Mouse (Mus musculus) liver, embryonic 13.5 days (tissue): ENCODE measurements at regions not wholly inside any gene's neighbourhood (a gene's known extent, or its start where the extent isn't known, plus 50 kb on each side); places are given as distances from the start of the nearest gene placed in this dataset.

ENCODE experiments used
- ATAC-seq: fragments of 200-750 bp; cut with Nextera tagmentation; 2 replicates; pipeline ENCODE4 v1.8.0; 2017; ENCODE audit warnings: low read depth, mild to moderate bottlenecking, moderate number of reproducible peaks, moderate library complexity
- DNase-seq: peaks from one replicate; pipeline ENCODE4 v3.0.0; 2022
- H3K27ac ChIP-seq: fragments of 300-500 bp; sonication (generic); 2 replicates; pipeline ENCODE4 v1.5.1; 2015; ENCODE audit warnings: moderate library complexity, mild to moderate bottlenecking, inconsistent platforms
- H3K27me3 ChIP-seq: fragments of 300-500 bp; sonication (generic); 2 replicates; pipeline ENCODE4 v1.6.1; 2015; ENCODE audit warnings: mild to moderate bottlenecking, inconsistent platforms
- H3K36me3 ChIP-seq: fragments of 300-500 bp; sonication (generic); 2 replicates; pipeline ENCODE4 v1.6.1; 2015; ENCODE audit warnings: mild to moderate bottlenecking, inconsistent platforms
- H3K4me1 ChIP-seq: fragments of 300-500 bp; sonication (generic); replicated peaks from 2 replicates; pipeline ENCODE4 v1.6.1; 2015; ENCODE audit warnings: inconsistent platforms
- H3K4me2 ChIP-seq: fragments of 300-500 bp; sonication (generic); 2 replicates; pipeline ENCODE4 v1.6.1; 2015; ENCODE audit warnings: inconsistent platforms, mild to moderate bottlenecking, moderate library complexity
- H3K4me3 ChIP-seq: fragments of 300-500 bp; sonication (generic); replicated peaks from 2 replicates; pipeline ENCODE4 v1.5.1; 2015; ENCODE audit warnings: mild to moderate bottlenecking, inconsistent platforms
- H3K9ac ChIP-seq: fragments of 300-500 bp; sonication (generic); 2 replicates; pipeline ENCODE4 v1.6.1; 2015; ENCODE audit warnings: mild to moderate bottlenecking, inconsistent platforms
- H3K9me3 ChIP-seq: fragments of 300-500 bp; sonication (generic); replicated peaks from 2 replicates; pipeline ENCODE4 v1.6.1; 2016; ENCODE audit warnings: inconsistent platforms
- WGBS: fragments of 180-500 bp; shearing (Covaris S2); methylation state at CpG from one replicate; pipeline ENCODE4 v1.1.7; 2015; ENCODE audit not compliant: insufficient replicate concordance; 5-methylcytosine and 5-hydroxymethylcytosine counted together

DNA sequence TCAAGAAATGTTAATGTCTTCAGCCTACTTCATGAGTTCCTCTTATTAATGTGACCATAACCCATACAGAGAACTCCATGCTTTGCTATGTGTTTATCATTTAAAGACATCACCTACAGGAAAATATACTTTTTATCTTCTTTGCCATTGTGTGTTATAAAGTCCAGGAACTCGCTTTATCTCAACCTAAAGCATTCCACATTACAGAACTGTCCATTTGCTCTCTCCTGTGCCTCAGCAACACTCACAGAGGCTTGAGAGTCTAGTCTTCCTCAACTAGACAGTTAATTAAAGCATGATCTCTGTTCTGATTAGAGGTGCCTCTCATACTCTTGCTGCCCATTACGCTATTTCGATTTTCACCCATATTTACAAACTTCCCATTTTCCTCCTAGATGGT is 288.4 kb downstream of the Lipi start:
- DNase-seq (no peak), ATAC-seq (no peak)
- 63% methylated on average over 3 of the region's 3 CpGs for WGBS
- Histone ChIP-seq H3K4me3 (no peak overlapping the region), H3K27ac (no peak overlapping the region), H3K9me3 (no peaks in the 10 kb centered on the region), H3K4me1 (no peaks in the 10 kb centered on the region), H3K36me3 (no peaks in the 10 kb centered on the region), H3K27me3 (no peaks in the 10 kb centered on the region), H3K4me2 (no peak overlapping the region), H3K9ac (no peak overlapping the region)

DNA sequence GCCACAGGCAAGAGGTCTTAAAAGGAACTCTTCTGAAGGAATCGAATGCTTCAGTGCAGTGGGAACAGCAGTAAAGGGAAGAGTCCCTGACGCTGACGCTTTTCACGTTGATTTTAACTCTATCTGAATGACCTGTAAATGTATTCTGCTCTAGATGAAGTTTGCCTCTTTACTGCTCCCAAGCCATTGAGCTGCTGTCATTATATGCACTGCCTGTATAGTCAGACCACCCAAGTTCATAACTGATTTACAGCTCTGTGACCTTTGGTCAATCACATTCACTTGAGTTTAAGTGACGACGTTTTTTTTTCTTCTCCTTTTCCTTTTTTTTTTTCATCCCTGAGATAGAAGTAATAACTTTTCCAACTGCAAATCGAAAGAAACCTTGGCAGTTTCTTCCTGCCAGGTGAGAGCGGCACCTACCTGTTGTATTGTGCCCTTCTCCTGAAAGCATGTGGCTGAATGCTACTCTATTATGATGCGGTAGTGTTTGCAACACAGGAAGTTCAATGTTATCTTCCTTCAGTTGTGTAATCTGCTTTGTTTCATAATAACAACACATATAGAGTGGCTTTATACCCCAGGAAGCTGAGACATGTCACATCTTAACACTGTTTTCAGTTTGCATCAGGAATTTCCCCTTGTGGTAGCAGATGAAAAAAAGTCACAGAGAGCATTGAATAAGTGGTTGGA is 293.0 kb downstream of the Lipi start:
- 75% methylated on average over 9 of the region's 9 CpGs for WGBS
- no peak for ATAC-seq

DNA sequence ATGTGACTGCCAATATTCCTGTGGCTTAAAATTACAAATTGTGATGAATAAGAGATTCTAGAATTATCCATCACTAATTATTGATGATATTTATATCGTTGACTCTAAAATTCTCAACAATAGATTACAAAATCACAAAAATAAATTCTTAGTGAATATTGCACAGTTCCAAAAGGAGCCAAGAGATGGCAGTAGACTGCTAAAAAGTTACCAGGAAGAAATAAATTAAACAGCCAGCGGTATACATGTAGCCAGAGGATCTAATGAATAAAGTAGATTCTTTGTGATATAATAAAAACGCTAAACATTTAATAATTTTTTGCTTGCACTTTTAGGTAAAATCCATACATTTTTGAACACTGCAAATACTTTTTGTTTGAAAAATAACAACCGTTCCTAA is 294.7 kb downstream of the Lipi start:
- H3K4me1 ChIP-seq: no peaks in the 10 kb centered on the region
- H3K9ac ChIP-seq: no peak overlapping the region
- H3K36me3 ChIP-seq: no peaks in the 10 kb centered on the region
- ATAC-seq (no peak), DNase-seq (no peak)
- H3K4me2 ChIP-seq: no peak overlapping the region
- no peaks in the 10 kb centered on the region for H3K9me3 ChIP-seq
- 33% methylated on average over 4 of the region's 4 CpGs for WGBS
- H3K4me3 ChIP-seq: no peak overlapping the region
- no peak overlapping the region for H3K27ac ChIP-seq
- no peaks in the 10 kb centered on the region for H3K27me3 ChIP-seq

More for the DNA sequence above, 293.0 kb downstream of the Lipi start:
- no peaks in the 10 kb centered on the region for H3K36me3 ChIP-seq
- DNase-seq: no peak
- no peak overlapping the region for H3K27ac ChIP-seq
- no peak overlapping the region for H3K4me2 ChIP-seq
- H3K9ac ChIP-seq: no peak overlapping the region
- no peaks in the 10 kb centered on the region for H3K27me3 ChIP-seq
- no peak overlapping the region for H3K4me3 ChIP-seq
- H3K9me3 ChIP-seq: no peaks in the 10 kb centered on the region
- no peaks in the 10 kb centered on the region for H3K4me1 ChIP-seq

DNA sequence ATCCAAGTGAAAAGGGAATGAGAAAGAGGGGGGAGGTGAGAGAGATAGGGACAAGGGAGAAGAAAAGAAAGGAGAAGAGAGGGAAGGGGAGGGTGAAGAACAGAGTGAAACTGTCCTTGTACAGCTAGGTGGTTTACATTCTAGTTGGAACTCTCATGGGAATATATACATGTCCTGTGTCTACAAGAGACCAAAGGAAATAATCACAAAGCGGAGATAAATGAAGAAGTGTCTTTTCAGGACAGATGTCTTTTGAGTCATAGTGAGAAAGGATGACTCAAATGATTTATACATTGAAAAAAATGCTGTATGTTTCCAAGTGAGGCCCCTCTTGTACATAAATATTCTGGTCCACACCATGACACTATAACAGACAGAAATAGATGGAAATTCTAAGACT is 298.7 kb downstream of the Lipi start:
- 52% methylated on average over 1 of the region's 1 CpGs for WGBS
- DNase-seq: no peak

DNA sequence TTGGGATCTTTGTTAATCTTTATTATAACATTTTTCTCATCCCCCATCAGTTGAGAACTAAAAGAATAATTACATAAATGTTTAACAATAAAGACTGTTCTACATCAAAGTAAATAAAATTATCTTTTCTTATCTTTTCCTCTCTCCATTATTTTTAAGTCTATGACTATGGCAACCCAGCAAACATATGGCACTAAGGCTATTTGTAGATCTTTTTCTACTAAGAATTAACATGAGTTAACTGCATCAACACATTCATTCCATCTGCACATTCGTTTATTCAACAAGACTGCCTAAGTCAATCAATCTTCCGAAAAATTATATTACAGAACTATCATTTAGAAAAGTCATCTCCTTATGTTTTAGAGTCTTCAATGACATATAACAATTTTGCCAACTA is 300.1 kb downstream of the Lipi start:
- Histone ChIP-seq H3K27ac (no peak overlapping the region), H3K36me3 (no peaks in the 10 kb centered on the region), H3K4me1 (no peaks in the 10 kb centered on the region), H3K9me3 (no peaks in the 10 kb centered on the region), H3K4me3 (no peak overlapping the region), H3K4me2 (no peak overlapping the region), H3K27me3 (no peaks in the 10 kb centered on the region), H3K9ac (no peak overlapping the region)
- ATAC-seq: no peak
- no peak for DNase-seq
- WGBS: 64% methylated on average over 2 of the region's 2 CpGs

More for the DNA sequence above, 298.7 kb downstream of the Lipi start:
- Histone ChIP-seq H3K27ac (no peak overlapping the region), H3K4me3 (no peak overlapping the region), H3K9ac (no peak overlapping the region), H3K9me3 (no peaks in the 10 kb centered on the region), H3K4me2 (no peak overlapping the region), H3K36me3 (no peaks in the 10 kb centered on the region), H3K27me3 (no peaks in the 10 kb centered on the region), H3K4me1 (no peaks in the 10 kb centered on the region)
- ATAC-seq: no peak

DNA sequence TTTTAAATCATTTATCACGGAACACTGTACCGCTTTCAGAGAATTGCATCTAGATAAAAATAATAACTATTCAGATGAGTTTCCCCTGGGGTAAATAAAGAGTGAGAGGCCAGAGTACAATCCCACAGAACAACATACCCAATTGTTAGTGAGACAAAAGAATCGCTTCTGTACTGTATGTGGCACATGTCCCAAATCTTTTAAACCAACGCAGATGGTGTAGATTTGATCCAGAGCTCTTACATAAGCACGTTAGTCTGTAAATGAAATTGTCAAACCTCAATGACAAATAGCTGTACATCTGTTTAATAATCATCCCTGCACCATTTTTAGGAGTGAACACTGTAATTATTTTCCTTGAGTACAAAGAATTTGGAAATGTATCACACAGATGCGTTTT is 322.0 kb downstream of the Lipi start:
- no peak overlapping the region for H3K9ac ChIP-seq
- DNase-seq (no peak), ATAC-seq (no peak)
- no peak overlapping the region for H3K27ac ChIP-seq
- no peak overlapping the region for H3K4me2 ChIP-seq
- H3K4me1 ChIP-seq: no peaks in the 10 kb centered on the region
- no peaks in the 10 kb centered on the region for H3K36me3 ChIP-seq
- WGBS: 71% methylated on average over 6 of the region's 6 CpGs
- no peaks in the 10 kb centered on the region for H3K27me3 ChIP-seq
- no peaks in the 10 kb centered on the region for H3K9me3 ChIP-seq
- H3K4me3 ChIP-seq: no peak overlapping the region

DNA sequence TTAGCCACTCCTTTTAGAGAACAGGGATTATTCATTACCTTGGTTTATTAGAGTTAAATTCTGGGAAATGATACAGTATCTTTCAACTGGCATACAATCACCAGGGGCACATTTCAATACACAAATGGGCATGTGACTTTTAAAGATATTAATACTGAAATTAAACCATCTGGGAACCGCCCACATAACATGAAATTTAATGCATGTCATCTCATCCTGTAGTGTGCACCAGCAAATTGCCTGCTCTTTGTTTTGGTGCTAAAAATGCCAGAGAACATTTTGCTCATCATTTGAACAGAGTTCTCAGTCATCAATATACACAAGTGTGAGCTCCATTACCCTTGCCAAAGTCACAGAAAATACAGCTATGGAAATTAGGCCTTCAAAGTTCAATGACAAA is 330.9 kb downstream of the Lipi start:
- 51% methylated on average over 1 of the region's 1 CpGs for WGBS
- ATAC-seq: no peak

DNA sequence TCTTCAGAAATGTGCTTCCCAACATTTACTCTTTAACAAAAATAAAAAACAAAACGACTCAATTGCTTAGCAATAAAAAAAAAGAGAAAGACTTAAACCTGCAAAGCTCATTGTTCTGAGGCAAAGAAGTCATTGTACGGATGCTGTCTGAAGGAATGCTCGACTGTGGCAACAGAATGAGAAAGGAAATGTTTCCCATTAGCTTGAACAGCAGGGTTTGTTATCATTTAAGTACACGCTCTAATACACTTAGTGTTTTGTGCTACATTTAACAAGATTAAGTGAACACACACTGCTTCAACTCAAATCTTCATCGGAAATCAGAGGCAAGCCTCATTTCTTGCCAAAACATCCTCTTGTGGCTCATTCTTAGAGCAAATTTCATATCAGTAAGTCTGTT is 336.7 kb downstream of the Lipi start:
- 53% methylated on average over 5 of the region's 5 CpGs for WGBS
- Histone ChIP-seq H3K9me3 (no peaks in the 10 kb centered on the region), H3K27me3 (no peaks in the 10 kb centered on the region), H3K4me1 (no peaks in the 10 kb centered on the region), H3K4me2 (no peak overlapping the region), H3K9ac (no peak overlapping the region), H3K4me3 (no peak overlapping the region), H3K36me3 (no peaks in the 10 kb centered on the region), H3K27ac (no peak overlapping the region)
- no peak for ATAC-seq
- DNase-seq: no peak

More for the DNA sequence above, 330.9 kb downstream of the Lipi start:
- Histone ChIP-seq H3K27ac (no peak overlapping the region), H3K4me3 (no peak overlapping the region), H3K4me1 (no peaks in the 10 kb centered on the region), H3K27me3 (no peaks in the 10 kb centered on the region), H3K36me3 (no peaks in the 10 kb centered on the region), H3K9me3 (no peaks in the 10 kb centered on the region), H3K9ac (no peak overlapping the region), H3K4me2 (no peak overlapping the region)
- no peak for DNase-seq

DNA sequence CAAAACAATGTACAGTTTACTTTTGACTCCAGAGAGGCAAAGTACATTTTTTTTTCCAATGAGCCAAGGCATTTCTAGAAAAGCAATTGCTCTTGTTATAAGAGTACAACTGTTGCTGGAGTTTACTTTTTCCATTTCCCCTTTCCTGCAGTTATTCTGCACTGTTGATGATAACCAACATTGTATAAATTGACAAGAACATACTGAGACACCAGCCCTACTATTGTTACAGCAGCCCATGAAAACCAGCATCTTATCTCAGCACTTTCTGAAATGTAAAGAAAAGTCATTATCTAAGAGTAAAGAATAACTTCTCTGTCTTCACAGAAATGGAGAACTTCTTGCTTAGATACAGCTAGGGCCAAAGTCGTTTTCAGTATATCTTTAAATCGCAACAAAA is 345.5 kb downstream of the Lipi start:
- no peak for ATAC-seq

DNA sequence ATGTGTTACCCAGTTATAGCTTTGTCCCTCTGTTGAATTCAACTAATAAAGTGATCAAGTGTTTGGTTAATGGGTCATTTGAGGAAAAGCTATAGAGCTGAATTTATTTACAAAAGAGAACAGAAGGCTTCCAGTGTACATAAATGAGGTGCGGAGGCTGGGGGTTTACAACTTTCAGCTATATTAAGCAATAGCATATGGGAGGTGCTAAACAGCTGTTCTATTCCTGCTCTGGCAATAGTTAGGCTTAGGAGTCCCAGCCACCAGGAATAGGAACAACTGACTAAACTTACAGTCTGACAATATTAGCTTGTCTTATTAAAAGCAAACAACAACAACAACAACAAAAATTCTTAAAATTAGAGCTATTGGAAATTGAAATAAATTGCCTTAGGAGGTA is 353.7 kb downstream of the Lipi start:
- 84% methylated on average over 1 of the region's 1 CpGs for WGBS
- no peak overlapping the region for H3K4me3 ChIP-seq
- no peak overlapping the region for H3K9ac ChIP-seq
- DNase-seq: no peak
- H3K27me3 ChIP-seq: no peaks in the 10 kb centered on the region
- H3K4me2 ChIP-seq: no peak overlapping the region
- no peaks in the 10 kb centered on the region for H3K36me3 ChIP-seq
- no peak for ATAC-seq
- no peak overlapping the region for H3K27ac ChIP-seq
- H3K9me3 ChIP-seq: no peaks in the 10 kb centered on the region
- H3K4me1 ChIP-seq: no peaks in the 10 kb centered on the region

More for the DNA sequence above, 345.5 kb downstream of the Lipi start:
- WGBS: 55% methylated on average over 2 of the region's 2 CpGs
- Histone ChIP-seq H3K4me2 (no peak overlapping the region), H3K4me1 (no peaks in the 10 kb centered on the region), H3K4me3 (no peak overlapping the region), H3K9ac (no peak overlapping the region), H3K36me3 (no peaks in the 10 kb centered on the region), H3K27ac (no peak overlapping the region), H3K9me3 (no peaks in the 10 kb centered on the region), H3K27me3 (no peaks in the 10 kb centered on the region)
- DNase-seq: no peak

DNA sequence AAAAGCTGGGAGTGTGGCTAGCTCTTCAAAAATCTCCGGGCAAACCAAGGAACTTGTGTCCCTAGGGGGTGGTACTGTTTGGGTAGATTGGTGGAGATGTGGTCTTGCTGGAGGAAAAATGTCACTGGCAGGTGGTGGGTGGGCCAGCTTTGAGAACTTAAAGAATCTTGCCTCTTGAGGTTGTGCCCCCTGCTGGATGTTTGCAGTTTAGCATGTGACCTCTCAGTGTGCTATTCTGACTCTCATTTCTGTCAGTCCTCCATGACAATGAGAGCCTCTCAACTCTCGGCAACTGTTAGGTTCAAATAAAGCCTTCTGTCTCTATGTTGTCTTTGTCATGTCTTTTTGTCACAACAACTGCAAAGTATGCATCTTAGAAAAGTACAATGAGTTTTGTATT is 392.5 kb downstream of the Lipi start:
- Histone ChIP-seq H3K4me2 (no peak overlapping the region), H3K9ac (no peak overlapping the region), H3K36me3 (no peaks in the 10 kb centered on the region), H3K27ac (no peak overlapping the region), H3K4me1 (no peaks in the 10 kb centered on the region), H3K4me3 (no peak overlapping the region), H3K27me3 (no peaks in the 10 kb centered on the region), H3K9me3 (no peaks in the 10 kb centered on the region)
- WGBS: 62% methylated on average over 2 of the region's 2 CpGs
- DNase-seq (no peak), ATAC-seq (no peak)

DNA sequence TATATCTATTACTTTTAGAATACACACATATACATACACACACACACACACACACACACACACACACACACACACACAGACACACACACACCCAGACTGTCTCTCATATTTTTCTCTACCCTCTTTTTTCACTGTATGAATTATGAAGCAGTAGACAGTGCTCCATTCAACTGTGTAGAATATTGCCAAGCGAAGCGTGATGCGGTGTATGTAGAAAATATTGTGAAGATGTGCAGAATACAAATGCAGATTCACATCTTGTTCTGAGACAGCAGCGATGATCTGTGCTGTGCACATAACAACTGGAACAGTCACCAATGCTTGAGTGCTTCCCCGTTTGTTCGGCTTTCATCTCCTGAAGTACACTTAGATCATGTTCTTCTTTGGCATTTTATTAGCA is 395.5 kb downstream of the Lipi start:
- Histone ChIP-seq H3K4me1 (no peaks in the 10 kb centered on the region), H3K4me3 (no peak overlapping the region), H3K4me2 (no peak overlapping the region), H3K36me3 (no peaks in the 10 kb centered on the region), H3K9ac (no peak overlapping the region), H3K27me3 (no peaks in the 10 kb centered on the region), H3K27ac (no peak overlapping the region), H3K9me3 (no peaks in the 10 kb centered on the region)
- WGBS: 78% methylated on average over 6 of the region's 6 CpGs
- ATAC-seq: no peak
- no peak for DNase-seq
